Mouse (Mus musculus) ES-E14 (cell line): ENCODE data around the gene Tstd3. TPM values are rescaled to one million over a fixed set of nuclear protein-coding genes. Genes with fewer than 3 reads are reported as not detected.
A peak's percentile ranks its signal among the peaks of the same experiment; 100 is the strongest.

Source experiments
- DNase-seq: peaks from one replicate; pipeline ENCODE4 v3.0.0-alpha.2; 2013; ENCODE audit warnings: low read depth, low spot score
- H3K27ac ChIP-seq: 2 replicates; pipeline ENCODE4 v1.5.1; 2012; ENCODE audit warnings: low read depth, mild to moderate bottlenecking, low read length, moderate library complexity, mixed read lengths; ENCODE audit not compliant: poor library complexity, insufficient read depth, severe bottlenecking
- H3K36me3 ChIP-seq: 2 replicates; pipeline ENCODE4 v1.6.1; 2012; ENCODE audit warnings: mild to moderate bottlenecking, low read length, moderate library complexity, mixed read lengths; ENCODE audit not compliant: control insufficient read depth, poor library complexity, insufficient read depth, severe bottlenecking
- H3K4me1 ChIP-seq, 2 experiments: fragments of 150-350 bp in 1 of 2; sonication (generic) in 1 of 2; 2 replicates each; pipeline ENCODE4 v1.6.1; 2012; ENCODE audit warnings: low read length in 2 of 2, mild to moderate bottlenecking in 1 of 2, mixed read lengths in 1 of 2; ENCODE audit not compliant: control insufficient read depth in 2 of 2, insufficient read depth in 2 of 2, poor library complexity in 1 of 2
- H3K4me3 ChIP-seq, 2 experiments: fragments of 150-350 bp in 1 of 2; sonication (generic) in 1 of 2; 2 replicates each; pipeline ENCODE4 v1.5.1; 2012; ENCODE audit warnings: low read length in 2 of 2, low read depth in 1 of 2, mild to moderate bottlenecking in 1 of 2, mixed read lengths in 1 of 2; ENCODE audit not compliant: insufficient read depth in 1 of 2, poor library complexity in 1 of 2, severe bottlenecking in 1 of 2
- H3K9ac ChIP-seq: 2 replicates; pipeline ENCODE4 v1.6.1; 2012; ENCODE audit warnings: low read depth, mild to moderate bottlenecking, low read length, mixed read lengths; ENCODE audit not compliant: poor library complexity, insufficient read depth, severe bottlenecking
- H3K9me3 ChIP-seq: fragments of 150-350 bp; sonication (generic); 2 replicates; pipeline ENCODE4 v1.6.1; 2012; ENCODE audit warnings: low read depth, mild to moderate bottlenecking, low read length; ENCODE audit not compliant: control insufficient read depth, insufficient read depth
- CHD2 ChIP-seq: IDR thresholded peaks from 2 replicates; pipeline ENCODE4 v1.6.1; 2014; ENCODE audit warnings: mild to moderate bottlenecking, low read depth, low read length, inconsistent platforms
- HCFC1 ChIP-seq: IDR thresholded peaks from 2 replicates; pipeline ENCODE4 v1.6.1; 2012; ENCODE audit warnings: low read length, inconsistent platforms, borderline replicate concordance; ENCODE audit not compliant: insufficient read depth
- MAFK ChIP-seq: IDR thresholded peaks from 2 replicates; pipeline ENCODE4 v1.6.1; 2014; ENCODE audit warnings: mild to moderate bottlenecking, low read depth, low read length, inconsistent platforms; ENCODE audit not compliant: insufficient read depth
- ZC3H11A ChIP-seq: IDR thresholded peaks from 2 replicates; pipeline ENCODE4 v1.6.1; 2012; ENCODE audit warnings: low read depth, mild to moderate bottlenecking, inconsistent platforms, low read length, borderline replicate concordance
- ZNF384 ChIP-seq: IDR thresholded peaks from 2 replicates; pipeline ENCODE4 v1.6.1; 2012; ENCODE audit warnings: low read depth, low read length, inconsistent platforms
- in situ Hi-C, 2 experiments: fragments of 600-800 bp; cut with MboI; formaldehyde crosslinking; loops; one replicate each; pipeline ENCODE4 v1.15.1; 2025; ENCODE audit warnings: low sequenced_read_pairs in 2 of 2, inconsistent platforms in 1 of 2; ENCODE audit not compliant: unreplicated experiment in 2 of 2
- total RNA-seq: library from RNA; depleted of rRNA; stranded (reverse); fragments of 300-350 nt; gene quantifications from 2 replicates; pipeline ENCODE4 v1.2.3, GENCODE M21; 2012; rRNA removed

Tstd3 gene
- 5.0 and 9.3 TPM in 2 replicates for total RNA-seq

DNA sequence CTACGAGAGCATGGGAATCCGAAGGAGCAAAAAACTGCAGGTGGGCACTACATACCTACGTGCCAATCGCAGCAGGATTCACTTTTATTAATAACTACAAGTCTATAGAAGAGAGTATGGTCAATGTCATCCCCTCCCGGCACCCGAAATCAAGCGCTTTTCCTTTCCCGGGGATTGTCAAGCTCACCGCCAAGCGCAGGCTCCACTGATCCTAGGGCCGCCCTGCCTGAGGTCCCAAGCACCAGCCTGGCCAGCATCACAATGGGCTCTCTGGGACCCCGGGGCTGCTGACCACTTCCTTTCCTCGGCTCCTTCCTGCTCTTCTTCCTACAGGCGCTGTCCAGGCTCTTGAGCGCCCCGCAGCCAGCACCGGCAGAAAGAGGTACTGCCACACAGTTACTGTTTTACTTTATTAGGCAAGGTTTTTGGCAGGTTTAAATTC, at the start of gene Tstd3, which contains the start of gene Usp45:
Gene Tstd3, minus strand, starts transcription at position 350 of the 442 bp plus-strand sequence.
Gene Usp45, plus strand, starts transcription at position 294 of the 442 bp plus-strand sequence.
- peak within 1 kb of the TSS; percentile 63 for H3K9ac ChIP-seq
- TF ChIP-seq ZNF384 = no peak
- no peak for TF ChIP-seq HCFC1
- no peak for TF ChIP-seq ZC3H11A
- TF ChIP-seq CHD2 = no peak
- TF ChIP-seq MAFK = no peak
- H3K27ac ChIP-seq = no peak within 1 kb of the TSS
- H3K36me3 ChIP-seq = no peaks in the 10 kb centered on the region
- peak within 1 kb of the TSS; percentile 64 to 70 for H3K4me3 ChIP-seq
- no peak for DNase-seq
- in situ Hi-C loops = no loop called here
- no peaks in the 10 kb centered on the region for H3K9me3 ChIP-seq
- peaks cover 0 to 7% of the 10 kb centered on the region in 2 experiments; a peak in 1 of 4 replicates for H3K4me1 ChIP-seq

DNA sequence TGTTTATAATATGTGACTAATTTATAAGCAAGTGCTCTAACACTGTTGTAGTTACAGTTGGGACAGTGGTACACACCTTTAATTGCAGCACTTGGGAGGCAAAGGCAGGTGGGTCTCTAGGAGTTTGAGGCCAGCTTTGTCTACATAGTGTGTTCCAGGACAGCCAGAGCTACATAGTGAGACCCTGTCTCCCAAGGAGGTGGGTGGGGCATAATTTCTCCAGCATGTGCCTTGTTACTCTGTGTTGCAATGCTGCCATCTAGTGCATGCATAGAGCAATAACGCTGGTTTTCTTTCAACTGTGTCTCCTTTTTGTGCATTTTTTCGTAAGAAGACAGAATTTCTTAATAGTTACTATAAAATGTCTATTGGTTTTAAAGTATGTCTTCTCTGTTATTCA, 47.0 kb upstream of the Tstd3 start:
- TF ChIP-seq ZC3H11A (peak; percentile 72; the same call in 1 of the 2 replicates), CHD2 (no peak)
- H3K9me3 ChIP-seq = no peaks in the 10 kb centered on the region; the same call in 1 of the 2 replicates
- peak; percentile 66 for DNase-seq

DNA sequence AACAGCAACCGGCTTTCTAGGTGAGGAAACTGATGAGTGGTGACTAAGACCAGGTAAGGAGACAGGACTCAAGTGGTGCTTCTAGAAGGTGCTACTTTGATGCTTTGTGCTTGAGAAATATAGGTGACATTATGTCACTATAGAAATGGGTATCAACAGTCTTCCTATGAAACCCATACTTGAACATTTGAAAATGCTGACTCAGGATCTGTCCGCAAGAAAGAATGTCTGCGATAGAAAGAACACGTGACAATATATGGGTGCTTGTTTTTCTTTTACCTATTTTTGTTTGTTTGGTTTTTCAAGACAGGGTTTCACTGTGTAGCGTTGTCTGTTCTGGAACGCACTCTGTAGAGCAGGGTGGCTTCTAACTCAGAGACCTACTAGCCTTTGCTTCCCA, 45.6 kb upstream of the Tstd3 start:
- DNase-seq = no peak
- no peak overlapping the region for H3K27ac ChIP-seq
- H3K4me1 ChIP-seq = no peaks in the 10 kb centered on the region; a peak in 1 of 4 replicates
- H3K4me3 ChIP-seq = no peak overlapping the region
- H3K9me3 ChIP-seq = no peaks in the 10 kb centered on the region; the same call in 1 of the 2 replicates
- H3K9ac ChIP-seq = no peak overlapping the region
- TF ChIP-seq CHD2 = no peak
- TF ChIP-seq MAFK = peak; percentile 82
- in situ Hi-C loops = no loop called here
- peaks cover 5% of the 10 kb centered on the region for H3K36me3 ChIP-seq

More for the DNA sequence above, 47.0 kb upstream of the Tstd3 start:
- H3K36me3 ChIP-seq = peaks cover 8% of the 10 kb centered on the region
- no peak overlapping the region for H3K4me3 ChIP-seq
- H3K27ac ChIP-seq = no peak overlapping the region
- no peaks in the 10 kb centered on the region; a peak in 1 of 4 replicates for H3K4me1 ChIP-seq
- H3K9ac ChIP-seq = no peak overlapping the region
- in situ Hi-C loops = no loop called here

DNA sequence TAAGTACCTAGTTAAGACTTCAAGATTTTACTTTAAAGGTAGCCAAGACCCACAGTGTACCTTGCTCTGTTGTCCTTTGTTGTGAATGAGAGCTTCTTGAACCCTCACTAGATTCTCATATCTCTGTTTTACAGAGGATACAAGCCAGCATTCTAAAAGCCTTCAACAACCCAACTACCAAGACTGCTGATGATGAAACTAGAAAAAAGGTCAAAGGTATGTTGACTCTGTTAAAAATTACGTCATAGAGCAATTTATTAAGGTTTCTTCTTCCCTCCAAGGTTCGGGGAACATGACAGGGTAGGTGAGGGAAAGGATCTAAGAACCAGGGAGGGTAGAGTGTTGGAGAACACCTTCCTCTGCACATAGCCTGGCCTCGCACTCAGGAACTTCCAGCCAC, 43.6 kb upstream of the Tstd3 start:
- no peak for TF ChIP-seq CHD2
- no peak for TF ChIP-seq ZNF384
- no peak for TF ChIP-seq HCFC1
- no peak for TF ChIP-seq MAFK
- no peak for TF ChIP-seq ZC3H11A
- no peak for DNase-seq
- H3K4me3 ChIP-seq = no peak overlapping the region
- peaks cover 3% of the 10 kb centered on the region for H3K36me3 ChIP-seq
- in situ Hi-C loops = no loop called here
- no peak overlapping the region for H3K9ac ChIP-seq
- no peaks in the 10 kb centered on the region; a peak in 1 of 4 replicates for H3K4me1 ChIP-seq
- no peaks in the 10 kb centered on the region; the same call in 1 of the 2 replicates for H3K9me3 ChIP-seq
- H3K27ac ChIP-seq = no peak overlapping the region

DNA sequence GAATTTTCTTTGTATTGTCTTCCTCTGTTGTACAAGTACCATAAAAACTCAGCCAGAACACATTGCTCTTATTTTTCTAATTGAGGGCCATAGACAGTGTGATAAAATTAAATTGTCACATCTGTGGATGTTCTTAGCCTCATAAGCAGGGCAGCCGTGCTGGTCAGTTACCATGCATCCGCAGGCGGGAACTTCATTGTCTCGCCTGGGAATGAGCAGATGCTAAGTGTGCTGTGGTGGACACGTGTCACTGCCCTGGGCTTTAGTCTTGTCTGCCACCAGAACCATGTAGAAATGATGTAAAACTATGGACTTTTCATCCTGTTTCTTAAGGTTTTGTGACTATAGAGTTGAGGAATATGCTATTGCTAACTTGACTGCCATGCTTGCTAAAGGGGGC, 40.2 kb upstream of the Tstd3 start:
- Histone ChIP-seq H3K9me3 (no peaks in the 10 kb centered on the region), H3K36me3 (peaks cover 5% of the 10 kb centered on the region), H3K9ac (no peak overlapping the region), H3K4me3 (no peak overlapping the region), H3K27ac (no peak overlapping the region), H3K4me1 (no peaks in the 10 kb centered on the region)
- in situ Hi-C loops = no loop called here
- no peak for DNase-seq
- no peak for TF ChIP-seq ZC3H11A
- no peak for TF ChIP-seq MAFK
- no peak for TF ChIP-seq ZNF384
- TF ChIP-seq HCFC1 = no peak
